Mouse (Mus musculus): Measurements from ENCODE around the gene Pate2. TPM values are rescaled to one million over a fixed set of nuclear protein-coding genes. Genes with fewer than 3 reads are reported as not detected.

Gene Pate2
- polyA plus RNA-seq, 3 experiments from 2014 or later: not detected

Other genes with a start within 250 kb of the Pate2 start
- 1 to 10 TPM; 2.6 to 3.6 (median 3.2) TPM for gene Cdon, start 149.2 kb upstream of the Pate2 start, polyA plus RNA-seq (2017; shearing (Covaris generic))
- gene Gm1113, start 52.0 kb upstream of the Pate2 start, polyA plus RNA-seq (2017; shearing (Covaris generic)): not detected
- gene Ddx25, start 11.8 kb upstream of the Pate2 start, polyA plus RNA-seq (2017; shearing (Covaris generic)): under 1 TPM; 0.11 to 0.26 (median 0.14) TPM
- 10 to 100 TPM; 16.9 to 27.8 (median 19.5) TPM for gene Pus3, start 11.7 kb upstream of the Pate2 start, polyA plus RNA-seq (2017; shearing (Covaris generic))
- 10 to 100 TPM in 1 of 3 experiments, 1 to 10 TPM in 2; 4.9 to 16.2 (median 5.7) TPM for gene Hyls1, start 114 bp downstream of the Pate2 start, polyA plus RNA-seq (2017; shearing (Covaris generic))
- gene Pate4, start 41.7 kb downstream of the Pate2 start, polyA plus RNA-seq (2017; shearing (Covaris generic)): not detected
- gene Pate3, start 77.9 kb downstream of the Pate2 start, polyA plus RNA-seq (2017; shearing (Covaris generic)): not detected
- not detected for gene Pate1, start 117.1 kb downstream of the Pate2 start, polyA plus RNA-seq (2017; shearing (Covaris generic))
- not detected for gene Gm17677, start 170.8 kb downstream of the Pate2 start, polyA plus RNA-seq (2017; shearing (Covaris generic))
- gene Gm17727, start 207.8 kb downstream of the Pate2 start, polyA plus RNA-seq (2017; shearing (Covaris generic)): not detected
- gene Gm27235, start 219.8 kb downstream of the Pate2 start, polyA plus RNA-seq (2017; shearing (Covaris generic)): not detected
- not detected for gene D730048I06Rik, start 219.8 kb downstream of the Pate2 start, polyA plus RNA-seq (2017; shearing (Covaris generic))